Mouse (Mus musculus): ENCODE results near the gene Plscr4. TPM values are rescaled to one million over a fixed set of nuclear protein-coding genes. Genes with fewer than 3 reads are reported as not detected.

Gene Plscr4
- 1 to 10 TPM; 2.0 to 2.1 TPM for total RNA-seq (2021)
- long read RNA-seq, partial matches to known transcripts: 0 of 4 reads
- long read RNA-seq, other reads (novel, unspliced or antisense): 1 of 4 reads

- DNase-seq (ENCODE audit: low spot score in 2 of 2): peak; percentile 46 to 63
Observed at GRCm38 (mm10) chr9:92457261-92458058, at the start of gene Plscr4. TSS of gene Plscr4 (plus strand) at chr9:92457373.

- no peak for DNase-seq (ENCODE audit: low spot score in 2 of 2)
Observed at GRCm38 (mm10) chr9:92410225-92410624, 46.9 kb upstream of the Plscr4 start.

- DNase-seq (ENCODE audit: low spot score in 2 of 2): no peak
Observed at GRCm38 (mm10) chr9:92412045-92412444, 45.1 kb upstream of the Plscr4 start.

- DNase-seq (ENCODE audit: low spot score in 2 of 2): no peak
Observed at GRCm38 (mm10) chr9:92413684-92414083, 43.5 kb upstream of the Plscr4 start.

GRCm38 (mm10) chr9:92437781-92438180 is 19.4 kb upstream of the Plscr4 start:
- DNase-seq (ENCODE audit: low spot score in 2 of 2): no peak

GRCm38 (mm10) chr9:92441468-92441867 is 15.7 kb upstream of the Plscr4 start:
- no peak for DNase-seq (ENCODE audit: low spot score in 2 of 2)

- DNase-seq (ENCODE audit: low spot score in 2 of 2): no peak
Observed at GRCm38 (mm10) chr9:92444536-92444935, 12.6 kb upstream of the Plscr4 start.

GRCm38 (mm10) chr9:92456605-92457004 is 568 bp upstream of the Plscr4 start:
- DNase-seq (ENCODE audit: low spot score in 2 of 2): no peak

- DNase-seq (ENCODE audit: low spot score in 2 of 2): no peak
Observed at GRCm38 (mm10) chr9:92458059-92458402, 858 bp downstream of the Plscr4 start.

GRCm38 (mm10) chr9:92458418-92458817 is 1.2 kb downstream of the Plscr4 start:
- no peak for DNase-seq (ENCODE audit: low spot score in 2 of 2)

- DNase-seq (ENCODE audit: low spot score in 2 of 2): no peak
Observed at GRCm38 (mm10) chr9:92467724-92468123, 10.6 kb downstream of the Plscr4 start.

GRCm38 (mm10) chr9:92472256-92472855 is 15.2 kb downstream of the Plscr4 start:
- no peak for DNase-seq (ENCODE audit: low spot score in 2 of 2)

- no peak for DNase-seq (ENCODE audit: low spot score in 2 of 2)
Observed at GRCm38 (mm10) chr9:92473178-92473577, 16.0 kb downstream of the Plscr4 start.

- DNase-seq (ENCODE audit: low spot score in 2 of 2): no peak
Observed at GRCm38 (mm10) chr9:92474244-92474643, 17.1 kb downstream of the Plscr4 start.

- DNase-seq (ENCODE audit: low spot score in 2 of 2): no peak
Observed at GRCm38 (mm10) chr9:92481663-92482062, 24.5 kb downstream of the Plscr4 start.

- no peak for DNase-seq (ENCODE audit: low spot score in 2 of 2)
Observed at GRCm38 (mm10) chr9:92482551-92482950, 25.4 kb downstream of the Plscr4 start.

GRCm38 (mm10) chr9:92484710-92485267 is 27.6 kb downstream of the Plscr4 start:
- no peak for DNase-seq (ENCODE audit: low spot score in 2 of 2)

- no peak for DNase-seq (ENCODE audit: low spot score in 2 of 2)
Observed at GRCm38 (mm10) chr9:92489857-92490256, 32.7 kb downstream of the Plscr4 start.

GRCm38 (mm10) chr9:92490319-92490718 is 33.1 kb downstream of the Plscr4 start:
- DNase-seq (ENCODE audit: low spot score in 2 of 2): no peak

- no peak for DNase-seq (ENCODE audit: low spot score in 2 of 2)
Observed at GRCm38 (mm10) chr9:92491274-92491673, 34.1 kb downstream of the Plscr4 start.

GRCm38 (mm10) chr9:92499710-92500410 is 42.7 kb downstream of the Plscr4 start:
- peak; percentile 91 to 92 for DNase-seq (ENCODE audit: low spot score in 2 of 2)

- no peak for DNase-seq (ENCODE audit: low spot score in 2 of 2)
Observed at GRCm38 (mm10) chr9:92504256-92504655, 47.1 kb downstream of the Plscr4 start.

Data from layer of hippocampus, postnatal 10 days (tissue).